Mouse (Mus musculus) lung, adult 2 months (tissue): Measurements from ENCODE around the gene Zmpste24. TPM values are rescaled to one million over a fixed set of nuclear protein-coding genes. Genes with fewer than 3 reads are reported as not detected.
A peak's percentile ranks its signal among the peaks of the same experiment; 100 is the strongest.
"Not testable (repeated sequence)": the region's sequence is repeated elsewhere in the genome, so short reads cannot be mapped to it uniquely, and the experiment has no call there.

ENCODE experiments used
- DNase-seq: peaks from one replicate; pipeline ENCODE4 v3.0.0; 2022
- H3K4me1 ChIP-seq: fragments of 200-500 bp; 2 replicates; pipeline ENCODE4 v1.6.1; 2011; ENCODE audit warnings: low read length; ENCODE audit not compliant: control insufficient read depth, insufficient read depth
- H3K4me3 ChIP-seq: fragments of 200-500 bp; replicated peaks from 2 replicates; pipeline ENCODE3; 2011; ENCODE audit warnings: low read depth, mild to moderate bottlenecking, control low read depth, low read length; ENCODE audit errors: extremely low read depth
- CTCF ChIP-seq: fragments of 200-500 bp; IDR thresholded peaks from 2 replicates; pipeline ENCODE4 v1.5.1; 2011; ENCODE audit warnings: mild to moderate bottlenecking, low read length, control low read depth; ENCODE audit not compliant: insufficient read depth
- POLR2A ChIP-seq: fragments of 200-500 bp; IDR thresholded peaks from 2 replicates; pipeline ENCODE4 v1.6.1; 2011; ENCODE audit warnings: low read depth, mild to moderate bottlenecking, control low read depth, low read length, borderline replicate concordance; ENCODE audit errors: extremely low read depth
- WGBS: fragments of 180-500 bp; shearing (Covaris S2); methylation state at CpG from one replicate; pipeline ENCODE4 v1.1.7; 2018; 5-methylcytosine and 5-hydroxymethylcytosine counted together
- polyA plus RNA-seq: library from polyadenylated mRNA; depleted of rRNA; stranded (reverse); fragments of >200 nt; gene quantifications from 2 replicates; pipeline ENCODE4 v1.2.3, GENCODE M21; 2012; rRNA removed

Gene Zmpste24
- 17.6 and 23.1 TPM in 2 replicates for polyA plus RNA-seq

- under 1% methylated on average over 39 of the region's 39 CpGs for WGBS
- Histone ChIP-seq H3K4me1 (peaks cover 4% of the 10 kb centered on the region; the same call in 1 of the 2 replicates), H3K4me3 (peak within 1 kb of the TSS; percentile 95)
- 0 out of 2 replicates have a peak, but pooled peaks have one; percentile 17 for TF ChIP-seq POLR2A
- no peak for TF ChIP-seq CTCF
- peak; percentile 81 for DNase-seq
These were observed at the start of gene Zmpste24 for GRCm38 (mm10) chr4:121097650-121098378. Gene Zmpste24 (minus strand): TSS chr4:121098241.

- H3K4me1 ChIP-seq = no peaks in the 10 kb centered on the region
- TF ChIP-seq POLR2A (no peak), CTCF (no peak)
- WGBS = 93% methylated on average over 2 of the region's 2 CpGs
- DNase-seq = no peak
- no peak within 1 kb of the TSS for H3K4me3 ChIP-seq
These were observed 11.1 kb upstream of the Zmpste24 start, which contains the start of gene Tmco2 for GRCm38 (mm10) chr4:121109126-121109525. Gene Tmco2 (minus strand): TSS chr4:121109226.

- no peak for DNase-seq
- Histone ChIP-seq H3K4me1 (no peaks in the 10 kb centered on the region), H3K4me3 (no peak overlapping the region)
- no peak for TF ChIP-seq CTCF
- TF ChIP-seq POLR2A = no peak
- 79% methylated on average over 4 of the region's 4 CpGs for WGBS
These were observed 5.3 kb upstream of the Zmpste24 start for GRCm38 (mm10) chr4:121103304-121103703.

- TF ChIP-seq POLR2A = no peak
- TF ChIP-seq CTCF = no peak
- DNase-seq = no peak
- Histone ChIP-seq H3K4me3 (no peak overlapping the region), H3K4me1 (no peaks in the 10 kb centered on the region)
- WGBS = 83% methylated on average over 4 of the region's 4 CpGs
These were observed 7.8 kb downstream of the Zmpste24 start for GRCm38 (mm10) chr4:121090211-121090610.

GRCm38 (mm10) chr4:121088696-121089095 lies 9.3 kb downstream of the Zmpste24 start:
- WGBS = 91% methylated on average over 2 of the region's 2 CpGs
- TF ChIP-seq CTCF (no peak), POLR2A (no peak)
- Histone ChIP-seq H3K4me3 (no peak overlapping the region), H3K4me1 (no peaks in the 10 kb centered on the region)
- DNase-seq = no peak

- Histone ChIP-seq H3K4me1 (no peaks in the 10 kb centered on the region), H3K4me3 (no peak overlapping the region)
- TF ChIP-seq POLR2A = no peak
- TF ChIP-seq CTCF = no peak
- DNase-seq = no peak
These were observed 13.5 kb downstream of the Zmpste24 start for GRCm38 (mm10) chr4:121084506-121084905.

- TF ChIP-seq CTCF = no peak
- no peak for TF ChIP-seq POLR2A
- Histone ChIP-seq H3K4me3 (no peak overlapping the region), H3K4me1 (0 out of 2 replicates have a peak, but pooled peaks cover 2% of the 10 kb centered on the region)
- no peak for DNase-seq
- WGBS = 77% methylated on average over 1 of the region's 1 CpGs
These were observed 17.6 kb downstream of the Zmpste24 start for GRCm38 (mm10) chr4:121080395-121080794.

- WGBS = 50% methylated on average over 3 of the region's 3 CpGs
- DNase-seq = no peak
- TF ChIP-seq POLR2A (no peak), CTCF (no peak)
- Histone ChIP-seq H3K4me1 (peaks cover 2% of the 10 kb centered on the region; the same call in 1 of the 2 replicates), H3K4me3 (no peak overlapping the region)
These were observed 20.0 kb downstream of the Zmpste24 start for GRCm38 (mm10) chr4:121077915-121078646.

- Histone ChIP-seq H3K4me3 (no peak overlapping the region), H3K4me1 (peaks cover 2% of the 10 kb centered on the region; the same call in 1 of the 2 replicates)
- TF ChIP-seq POLR2A = no peak
- TF ChIP-seq CTCF = no peak
- no peak for DNase-seq
- 79% methylated on average over 4 of the region's 4 CpGs for WGBS
These were observed 23.8 kb downstream of the Zmpste24 start for GRCm38 (mm10) chr4:121074250-121074649.

- DNase-seq = no peak
- H3K4me3 ChIP-seq = no peak overlapping the region
- WGBS = 64% methylated on average over 2 of the region's 2 CpGs
- no peak for TF ChIP-seq CTCF
- no peak for TF ChIP-seq POLR2A
- no peaks in the 10 kb centered on the region for H3K4me1 ChIP-seq
These were observed 32.7 kb downstream of the Zmpste24 start for GRCm38 (mm10) chr4:121065336-121065735.

GRCm38 (mm10) chr4:121059218-121059617 lies 38.8 kb downstream of the Zmpste24 start:
- DNase-seq, H3K4me1 ChIP-seq, H3K4me3 ChIP-seq: not testable (repeated sequence)
- 85% methylated on average over 10 of the region's 10 CpGs for WGBS
